Mouse (Mus musculus) embryo, embryonic 11 days (tissue): ENCODE results near the gene Slc25a35.
A peak's percentile ranks its signal among the peaks of the same experiment; 100 is the strongest.
"Not testable (repeated sequence)": the region's sequence is repeated elsewhere in the genome, so short reads cannot be mapped to it uniquely, and the experiment has no call there.

Source experiments
- DNase-seq: peaks from one replicate; pipeline ENCODE4 v3.0.0-alpha.2; 2015

The Slc25a35 gene

DNA sequence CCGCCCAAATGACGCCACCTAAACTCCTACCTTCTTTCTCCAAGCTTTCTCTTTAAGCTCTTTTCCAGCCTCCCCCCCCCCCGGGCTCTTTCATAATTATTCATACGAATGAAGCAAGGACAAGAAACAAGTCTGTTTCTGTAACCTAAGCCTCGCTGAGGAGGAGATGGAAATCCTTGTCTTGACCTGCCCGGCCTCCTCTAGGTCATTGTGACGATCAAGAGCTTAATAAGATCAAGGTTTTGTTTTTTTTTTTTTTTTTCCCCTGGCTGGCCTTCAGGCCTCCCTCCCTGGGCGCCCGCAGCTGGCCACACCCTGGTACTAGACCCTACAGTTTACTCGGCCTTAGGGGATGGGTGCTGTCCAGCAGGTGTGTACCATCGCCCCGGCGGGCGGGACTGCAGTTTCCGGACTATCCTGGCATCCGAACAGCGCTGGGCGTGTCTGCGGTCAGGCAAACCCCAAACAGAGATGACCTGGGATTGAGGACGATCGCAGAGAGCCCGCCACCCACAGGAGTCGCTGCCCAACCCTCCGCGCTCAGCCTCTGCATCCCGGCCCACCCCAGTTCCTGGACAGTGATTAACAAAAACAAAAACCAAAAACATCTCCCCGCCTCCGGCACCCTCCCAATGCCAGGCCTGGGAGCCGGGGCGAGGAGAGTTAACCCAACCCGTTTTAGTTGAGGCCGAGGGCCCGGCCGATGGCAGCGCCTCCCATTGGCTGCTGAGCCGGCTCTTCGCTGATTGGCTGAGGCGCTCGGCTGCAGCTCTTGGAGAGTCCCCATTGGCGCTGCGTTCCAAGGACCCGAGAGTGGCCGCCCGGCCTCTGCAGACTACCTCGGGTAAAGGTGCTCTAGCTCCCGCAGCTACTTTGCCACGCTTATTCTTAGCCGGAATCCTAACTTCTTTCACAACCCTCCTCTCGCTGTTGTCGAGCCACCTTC lies at the start of gene Slc25a35:
Gene Slc25a35 (plus strand): TSS at position 795 of the 946 bp plus-strand sequence.
- peak; percentile 96 for DNase-seq

GRCm38 (mm10) chr11:68923191-68923590 lies 44.7 kb upstream of the Slc25a35 start:
- no peak for DNase-seq

DNA sequence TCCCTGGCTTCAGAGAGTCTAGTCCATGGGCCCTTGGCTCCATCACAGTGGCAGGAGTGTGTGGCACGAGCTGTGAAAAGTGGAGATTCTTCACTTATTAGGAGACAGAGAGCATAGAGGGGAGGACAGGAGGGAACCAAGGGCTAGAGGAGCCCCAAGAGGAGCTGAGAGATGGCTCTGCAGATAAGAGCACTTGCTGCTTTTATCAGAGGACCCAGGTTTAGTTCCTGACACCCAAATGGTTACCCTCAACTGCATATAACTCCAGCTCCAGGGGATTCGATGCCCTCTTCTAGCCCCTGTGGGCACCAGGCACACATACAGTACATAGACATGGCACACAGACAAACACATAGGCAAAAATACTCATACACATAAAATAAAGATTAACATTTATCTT lies 43.2 kb upstream of the Slc25a35 start:
- no peak for DNase-seq

DNA sequence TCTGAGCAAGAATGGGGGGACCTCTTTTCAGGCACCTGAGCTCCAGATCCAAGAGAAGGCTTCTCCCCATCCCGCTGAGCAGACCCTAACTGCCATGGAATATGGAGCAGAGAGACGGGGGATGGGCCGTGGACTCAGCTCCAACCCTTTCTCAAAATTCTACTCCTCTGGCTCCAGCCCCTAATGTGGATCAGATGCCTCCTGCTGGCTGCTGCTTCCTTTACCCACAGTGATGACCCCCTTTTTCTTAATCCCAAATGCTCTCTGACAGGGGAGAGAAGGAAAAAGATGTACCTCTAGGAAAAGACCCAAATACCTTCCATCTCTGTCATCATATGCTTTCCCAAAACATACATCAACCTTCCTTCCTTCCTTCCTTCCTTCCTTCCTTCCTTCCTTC lies 41.0 kb upstream of the Slc25a35 start, which contains the start of gene Odf4:
Gene Odf4 (minus strand): TSS at position 101 of the 400 bp plus-strand sequence.
- no peak for DNase-seq

GRCm38 (mm10) chr11:68929947-68930346 lies 38.0 kb upstream of the Slc25a35 start:
- DNase-seq: no peak

GRCm38 (mm10) chr11:68933885-68934507 lies 33.9 kb upstream of the Slc25a35 start:
- no peak for DNase-seq

GRCm38 (mm10) chr11:68936951-68937350 lies 31.0 kb upstream of the Slc25a35 start:
- not testable (repeated sequence) for DNase-seq

DNA sequence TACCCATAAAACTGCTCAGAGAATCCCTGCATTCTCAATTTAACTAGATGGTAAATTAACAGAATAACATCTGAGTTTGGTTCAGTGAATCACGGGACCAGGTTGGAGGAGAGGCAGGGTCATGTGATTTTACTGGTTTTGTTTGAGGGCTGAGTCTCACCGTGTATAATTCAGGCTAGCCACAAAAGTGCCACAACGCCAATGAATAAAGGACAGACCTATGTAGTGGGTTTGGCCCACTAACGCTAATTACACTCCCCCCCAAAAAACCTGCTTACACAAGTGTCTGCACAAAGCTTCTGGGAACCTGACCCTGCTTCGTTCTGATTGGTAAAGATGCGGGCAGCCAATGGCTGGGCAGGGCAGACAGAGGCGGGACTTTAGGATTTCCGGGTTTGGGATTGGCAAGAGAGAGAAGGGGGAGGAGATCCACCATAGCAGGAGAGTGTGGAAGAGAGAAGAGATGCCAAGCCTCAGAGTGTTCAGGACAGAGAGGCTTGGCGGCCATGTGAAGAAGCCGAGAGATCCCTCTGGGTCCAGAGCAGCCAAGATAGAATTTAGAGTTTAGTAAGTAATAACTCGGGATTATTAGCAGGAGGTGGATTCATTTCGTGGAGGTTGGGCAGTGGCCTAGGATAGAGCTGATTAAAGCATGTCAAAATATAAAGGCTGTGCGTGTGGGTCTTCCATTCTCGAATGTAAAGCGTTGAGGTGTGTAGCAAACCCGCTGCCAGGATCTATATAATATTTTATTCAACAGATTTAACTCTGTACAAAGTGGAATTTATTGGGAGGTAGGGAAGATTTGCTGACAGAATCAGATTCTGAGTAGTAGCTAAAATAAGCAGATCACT lies 28.3 kb upstream of the Slc25a35 start:
- DNase-seq: peak; percentile 93

DNA sequence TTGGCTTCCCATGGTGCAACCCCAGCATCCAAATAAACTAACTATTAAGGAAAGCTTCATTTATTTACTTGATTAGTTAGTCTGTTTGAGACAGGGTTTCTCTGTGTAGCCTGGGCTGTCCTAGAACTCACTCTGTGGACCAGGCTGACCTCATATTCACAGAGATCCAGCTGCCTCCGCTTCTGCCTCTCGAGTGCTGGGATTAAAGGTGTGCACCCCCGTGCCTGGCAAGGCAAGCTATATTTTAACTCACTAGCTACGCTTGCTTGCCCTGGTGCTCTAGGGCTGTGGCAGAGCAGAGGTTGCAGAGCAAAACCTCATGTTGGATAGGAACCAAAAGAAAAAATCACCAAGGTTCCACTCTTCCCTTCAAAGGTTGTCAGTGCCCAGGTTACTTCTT lies 27.4 kb upstream of the Slc25a35 start:
- DNase-seq: no peak

DNA sequence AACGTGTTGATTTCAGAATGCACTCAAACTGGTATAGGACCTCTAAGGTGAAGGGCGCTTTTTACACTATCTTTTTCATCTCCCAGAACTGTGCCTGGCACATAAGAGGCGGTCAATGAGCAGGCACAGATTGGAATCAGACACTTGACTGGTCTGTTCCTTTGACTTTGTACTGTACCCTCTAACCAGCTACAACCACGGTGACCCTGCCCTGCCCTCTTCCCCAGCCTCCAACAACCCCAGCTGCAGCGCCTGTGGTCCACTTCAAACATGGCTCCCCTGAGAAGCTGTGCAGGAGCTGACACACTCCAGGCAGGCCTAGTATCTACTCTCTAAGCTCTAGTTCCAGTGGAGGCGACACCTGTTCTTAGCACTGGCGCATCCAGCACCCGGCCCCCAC lies 25.2 kb upstream of the Slc25a35 start:
- DNase-seq: no peak

- no peak for DNase-seq
These were observed 22.7 kb upstream of the Slc25a35 start for GRCm38 (mm10) chr11:68945245-68945644.

- DNase-seq: no peak
These were observed 21.9 kb upstream of the Slc25a35 start for GRCm38 (mm10) chr11:68946001-68946400.

- DNase-seq: no peak
These were observed 21.0 kb upstream of the Slc25a35 start for GRCm38 (mm10) chr11:68946806-68947440.

DNA sequence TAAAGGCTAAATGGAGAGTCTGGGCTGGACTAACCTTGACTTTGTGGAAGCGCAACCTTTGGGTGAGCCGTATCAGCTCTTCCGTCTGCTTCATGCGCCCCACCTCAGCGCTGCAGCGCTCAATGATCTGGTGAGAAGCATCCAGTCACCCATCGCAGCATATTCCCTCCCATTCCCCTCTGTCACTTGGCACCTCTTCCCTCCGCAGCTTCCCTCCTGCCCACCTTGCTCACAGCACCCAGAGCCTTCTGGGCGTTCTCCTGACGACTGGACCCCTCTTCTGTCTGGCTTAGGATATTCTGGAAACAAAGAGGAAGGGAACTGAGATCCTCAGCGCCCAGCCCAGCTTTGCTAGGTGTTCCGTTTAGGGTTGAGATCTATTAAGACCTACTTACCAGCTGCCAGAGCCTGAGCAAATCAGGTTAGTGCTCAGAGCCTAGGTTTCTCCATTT lies 20.4 kb upstream of the Slc25a35 start:
- no peak for DNase-seq

DNA sequence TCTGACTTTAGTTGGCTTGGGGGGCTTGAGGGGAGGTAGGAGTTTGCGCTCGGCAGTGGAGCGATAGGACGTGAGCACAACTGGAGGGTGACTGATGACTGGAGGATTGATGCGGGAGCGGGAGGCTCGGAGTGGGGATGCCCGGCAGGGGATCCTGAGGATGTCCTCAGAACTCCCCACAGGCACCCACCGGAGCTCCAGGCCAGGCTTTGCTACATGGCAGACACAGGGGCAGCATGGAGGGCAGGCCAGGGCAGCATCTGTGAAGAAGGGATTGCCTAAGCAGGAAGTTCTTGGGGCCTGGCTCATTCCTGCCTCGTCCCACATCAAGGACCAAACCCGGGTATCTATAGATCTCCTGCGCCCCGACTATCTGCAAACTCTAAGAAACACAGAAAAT lies 14.0 kb upstream of the Slc25a35 start:
- DNase-seq: no peak

GRCm38 (mm10) chr11:68954408-68954807 lies 13.5 kb upstream of the Slc25a35 start:
- DNase-seq: no peak

- no peak for DNase-seq
These were observed 12.5 kb upstream of the Slc25a35 start for GRCm38 (mm10) chr11:68955473-68955872.

DNA sequence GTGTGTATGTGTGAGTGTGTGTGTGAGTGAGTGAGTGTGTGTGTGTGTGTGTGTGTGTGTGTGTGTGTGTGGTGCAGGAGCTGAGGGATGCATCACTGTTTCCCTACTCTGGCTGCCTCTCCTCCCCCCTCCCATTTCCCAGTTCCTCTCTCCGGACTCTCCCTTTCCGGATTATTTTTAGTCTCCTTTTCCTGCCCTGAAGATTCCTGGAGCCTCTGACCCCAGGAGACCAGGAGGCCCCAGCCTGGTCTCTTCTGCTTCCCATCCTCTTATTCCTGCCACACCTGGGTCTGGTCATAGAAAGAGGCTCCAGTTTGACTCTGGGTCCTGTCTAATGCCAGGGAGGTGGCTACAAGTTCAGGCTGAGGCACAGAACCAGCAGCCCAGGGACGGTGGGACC lies 11.8 kb upstream of the Slc25a35 start:
- no peak for DNase-seq

- no peak for DNase-seq
These were observed 11.2 kb upstream of the Slc25a35 start for GRCm38 (mm10) chr11:68956697-68957096.

GRCm38 (mm10) chr11:68957308-68957707 lies 10.6 kb upstream of the Slc25a35 start, which contains the start of gene Arhgef15:
Arhgef15 (minus strand) TSS chr11:68957480.
- DNase-seq: no peak

- no peak for DNase-seq
These were observed 10.0 kb upstream of the Slc25a35 start for GRCm38 (mm10) chr11:68957971-68958370.

- no peak for DNase-seq
These were observed 6.3 kb upstream of the Slc25a35 start for GRCm38 (mm10) chr11:68961596-68961995.
